8 mouse cellular contexts compared by ENCODE assay signal in genomic region chr5:114370371-114370776, GRCm38 (mm10). TPM values are rescaled to one million over a fixed set of nuclear protein-coding genes. Genes with fewer than 3 reads are reported as not detected.
DNase-seq lines count a peak whose midpoint lies in the region; ATAC-seq and TF ChIP-seq lines count a peak whose summit lies in the region.

No protein-coding gene starts in this region.

- no peaks in the 10 kb centered on the region for H3K9me3 ChIP-seq in forebrain, embryonic 15.5 days
- no peaks in the 10 kb centered on the region for H3K9me3 ChIP-seq in hindbrain, embryonic 16.5 days (ENCODE audit: control insufficient read depth, low read length)
- no peaks in the 10 kb centered on the region for H3K9me3 ChIP-seq in neural tube, embryonic 13.5 days

- no peaks in the 10 kb centered on the region for H3K27me3 ChIP-seq in forebrain, embryonic 15.5 days
- H3K27me3 ChIP-seq in hindbrain, embryonic 16.5 days (replicated peaks; ENCODE audit: control insufficient read depth, insufficient read depth, low read length) = no peaks in the 10 kb centered on the region
- H3K27me3 ChIP-seq in liver, adult 2 months (ENCODE audit: control insufficient read depth, insufficient read depth, low read length) = no peaks in the 10 kb centered on the region
- H3K27me3 ChIP-seq in neural tube, embryonic 13.5 days = no peaks in the 10 kb centered on the region

- peaks cover 79% of the 10 kb centered on the region for H3K36me3 ChIP-seq in forebrain, embryonic 15.5 days
- peaks cover 57% of the 10 kb centered on the region for H3K36me3 ChIP-seq in hindbrain, embryonic 16.5 days (ENCODE audit: control insufficient read depth, insufficient read depth, low read length)
- no peaks in the 10 kb centered on the region for H3K36me3 ChIP-seq in liver, adult 2 months (ENCODE audit: control insufficient read depth, insufficient read depth, low read length)
- H3K36me3 ChIP-seq in neural tube, embryonic 13.5 days = peaks cover 99% of the 10 kb centered on the region

- H3K4me2 ChIP-seq in forebrain, embryonic 15.5 days (replicated peaks) = no peak overlapping the region
- H3K4me2 ChIP-seq in hindbrain, embryonic 16.5 days (ENCODE audit: low read length) = no peak overlapping the region
- H3K4me2 ChIP-seq in neural tube, embryonic 13.5 days = no peak overlapping the region

- TF ChIP-seq CTCF in liver, adult 2 months (IDR thresholded peaks at IDR 0.05; ENCODE audit: low read depth, low read length) = no peak

- no peak overlapping the region for H3K4me3 ChIP-seq in forebrain, embryonic 15.5 days
- no peak overlapping the region for H3K4me3 ChIP-seq in hindbrain, embryonic 16.5 days (ENCODE audit: low read length)
- H3K4me3 ChIP-seq in liver, adult 2 months (ENCODE audit: insufficient read depth, low read depth, low read length) = no peak overlapping the region
- H3K4me3 ChIP-seq in neural tube, embryonic 13.5 days = no peak overlapping the region

- ATAC-seq in forebrain, embryonic 15.5 days (replicated peaks) = no peak
- ATAC-seq in hindbrain, embryonic 16.5 days = peak; percentile 69
- ATAC-seq in neural tube, embryonic 13.5 days (ENCODE audit: low read depth) = no peak

- TF ChIP-seq POLR2A in liver, adult 2 months (IDR thresholded peaks at IDR 0.05; ENCODE audit: extremely low read depth, insufficient read depth, low read length) = no peak

- H3K9ac ChIP-seq in forebrain, embryonic 15.5 days (replicated peaks) = no peak overlapping the region
- no peak overlapping the region for H3K9ac ChIP-seq in hindbrain, embryonic 16.5 days (ENCODE audit: low read depth, low read length)
- no peak overlapping the region for H3K9ac ChIP-seq in liver, adult 2 months (ENCODE audit: low read depth, low read length)
- no peak overlapping the region for H3K9ac ChIP-seq in neural tube, embryonic 13.5 days

- H3K27ac ChIP-seq in forebrain, embryonic 15.5 days (replicated peaks) = peak overlapping the region; percentile 43; the same call in 1 of the 2 replicates
- H3K27ac ChIP-seq in hindbrain, embryonic 16.5 days (ENCODE audit: low read depth, low read length) = peak overlapping the region; percentile 70; the same call in 1 of the 2 replicates
- peak overlapping the region; percentile 32 for H3K27ac ChIP-seq in liver, adult 2 months (replicated peaks; ENCODE audit: insufficient read depth, low read depth, low read length)
- peak overlapping the region; percentile 64 for H3K27ac ChIP-seq in neural tube, embryonic 13.5 days (replicated peaks)

- 0 out of 2 replicates have a peak, but pooled peaks cover 15% of the 10 kb centered on the region for H3K79me2 ChIP-seq in liver, adult 2 months (ENCODE audit: control insufficient read depth, insufficient read depth, low read length)

- peak; percentile 16 for DNase-seq in layer of hippocampus, adult 9-11 months
- no peak for DNase-seq in layer of hippocampus, adult 8-10 months (ENCODE audit: low spot score in 2 of 2)
- DNase-seq in liver, adult 2 months (ENCODE audit: extremely low read depth, low read depth, low spot score) = peak; percentile 42
- no peak for DNase-seq in thymus, postnatal 4 days
- no peak for DNase-seq in right cerebral cortex, postnatal 14 days

- H3K4me1 ChIP-seq in forebrain, embryonic 15.5 days = 0 out of 2 replicates have a peak, but pooled peaks cover 10% of the 10 kb centered on the region
- peaks cover 9% of the 10 kb centered on the region; the same call in 1 of the 2 replicates for H3K4me1 ChIP-seq in hindbrain, embryonic 16.5 days (ENCODE audit: control insufficient read depth, insufficient read depth, low read depth, low read length)
- H3K4me1 ChIP-seq in liver, adult 2 months (ENCODE audit: control insufficient read depth, insufficient read depth, low read length) = peaks cover 7% of the 10 kb centered on the region; the same call in 1 of the 2 replicates
- peaks cover 57% of the 10 kb centered on the region for H3K4me1 ChIP-seq in neural tube, embryonic 13.5 days (replicated peaks)

- WGBS in forebrain, embryonic 15.5 days = 79% methylated on average over 9 of the region's 9 CpGs
- 60% methylated on average over 9 of the region's 9 CpGs for WGBS in hindbrain, embryonic 16.5 days
- WGBS in liver, adult 2 months = 65% methylated on average over 9 of the region's 9 CpGs
- 69% methylated on average over 9 of the region's 9 CpGs for WGBS in neural tube, embryonic 13.5 days

RNA-seq across cellular contexts. Expression of gene Kctd10, which starts 9.9 kb away (rescaled TPM):
- total RNA-seq in layer of hippocampus, adult 8-10 months (2022) = 10 to 100 TPM; 51.1 to 53.5 (median 53.1) TPM
- polyA plus RNA-seq in forebrain, embryonic 15.5 days (2015; fragmentation: Nextera tagmentation; extraction: Ambion mirVana) = 85.7 and 89.3 TPM in 2 replicates
- 59.3 and 70.1 TPM in 2 replicates for polyA plus RNA-seq in hindbrain, embryonic 16.5 days (2015; fragmentation: Nextera tagmentation; extraction: Ambion mirVana)
- total RNA-seq in liver, adult 2 months (2014; rRNA removed) = 11.4 and 12.8 TPM in 2 replicates
- 14.4 and 15.1 TPM in 2 replicates for polyA plus RNA-seq in liver, adult 2 months (2012; rRNA removed)
- 73.0 and 82.3 TPM in 2 replicates for polyA plus RNA-seq in neural tube, embryonic 13.5 days (2015; fragmentation: Nextera tagmentation; extraction: Ambion mirVana)

RNA-seq across cellular contexts. Expression of gene Ube3b, which starts 10.0 kb away (rescaled TPM):
- total RNA-seq in layer of hippocampus, adult 8-10 months (2022) = 10 to 100 TPM; 74.5 to 85.7 (median 77.6) TPM
- polyA plus RNA-seq in forebrain, embryonic 15.5 days (2015; fragmentation: Nextera tagmentation; extraction: Ambion mirVana) = 40.9 and 41.3 TPM in 2 replicates
- polyA plus RNA-seq in hindbrain, embryonic 16.5 days (2015; fragmentation: Nextera tagmentation; extraction: Ambion mirVana) = 36.7 and 45.4 TPM in 2 replicates
- total RNA-seq in liver, adult 2 months (2014; rRNA removed) = 15.8 and 21.2 TPM in 2 replicates
- 46.2 and 52.3 TPM in 2 replicates for polyA plus RNA-seq in liver, adult 2 months (2012; rRNA removed)
- polyA plus RNA-seq in neural tube, embryonic 13.5 days (2015; fragmentation: Nextera tagmentation; extraction: Ambion mirVana) = 40.3 and 42.5 TPM in 2 replicates

Comparison
In these comparisons a context has a peak if more than half of its experiments do, and no peak if none do; other contexts are left out.
1. DNase-seq: peak in layer of hippocampus, adult 9-11 months (single experiment) and liver, adult 2 months (single experiment); none in layer of hippocampus, adult 8-10 months (0 of 2), thymus, postnatal 4 days (single experiment) and right cerebral cortex, postnatal 14 days (single experiment).
2. Peak in every context shown above with its lines, with median percentiles within 50 percentile points of each other: H3K27ac ChIP-seq.